Mouse (Mus musculus) bone marrow macrophage, adult 2 months (primary cell): ENCODE measurements at regions not wholly inside any gene's neighbourhood (a gene's known extent, or its start where the extent isn't known, plus 50 kb on each side); places are given as distances from the start of the nearest gene placed in this dataset.
A peak's percentile ranks its signal among the peaks of the same experiment; 100 is the strongest.

ENCODE experiments used
- H3K27ac ChIP-seq: 2 replicates; pipeline ENCODE4 v1.5.1; 2012; ENCODE audit warnings: low read depth, low read length; ENCODE audit not compliant: insufficient read depth
- H3K4me1 ChIP-seq: 2 replicates; pipeline ENCODE4 v1.6.1; 2012; ENCODE audit warnings: low read length; ENCODE audit not compliant: control insufficient read depth, insufficient read depth
- H3K4me3 ChIP-seq: 2 replicates; pipeline ENCODE4 v1.5.1; 2012; ENCODE audit warnings: mild to moderate bottlenecking, low read length, moderate library complexity; ENCODE audit not compliant: insufficient read depth
- CTCF ChIP-seq: IDR thresholded peaks from 2 replicates; pipeline ENCODE4 v1.5.1; 2012; ENCODE audit warnings: low read depth, mild to moderate bottlenecking, low read length, moderate library complexity
- POLR2A ChIP-seq: IDR thresholded peaks from 2 replicates; pipeline ENCODE4 v1.6.1; 2012; ENCODE audit warnings: mild to moderate bottlenecking, low read depth, low read length, borderline replicate concordance

DNA sequence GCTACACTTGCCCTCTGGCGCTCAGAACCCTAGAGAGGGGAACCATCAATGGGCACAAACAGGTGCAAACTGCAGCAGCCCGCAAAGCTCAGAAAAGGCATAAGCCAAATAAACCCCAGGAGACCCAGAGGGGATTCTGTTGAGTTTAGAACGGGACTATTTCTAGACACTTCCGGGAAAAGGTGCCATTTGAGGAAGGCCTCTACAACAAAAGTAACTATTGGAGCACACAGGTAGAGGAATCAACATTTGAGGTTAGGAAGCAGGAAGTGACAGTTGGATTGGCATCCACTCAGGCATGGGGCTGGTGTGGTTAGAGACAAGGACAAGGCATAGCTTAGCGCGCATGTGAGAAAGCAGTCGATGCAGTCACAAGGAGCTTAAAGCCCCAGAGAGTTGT lies 148.3 kb downstream of the Opa1 start:
- Histone ChIP-seq H3K4me1 (no peaks in the 10 kb centered on the region), H3K4me3 (no peak overlapping the region), H3K27ac (no peak overlapping the region)
- TF ChIP-seq POLR2A (no peak), CTCF (no peak)

- no peak overlapping the region for H3K27ac ChIP-seq
- peak; percentile 97 for TF ChIP-seq CTCF
- TF ChIP-seq POLR2A: no peak
- H3K4me3 ChIP-seq: no peak overlapping the region
- no peaks in the 10 kb centered on the region for H3K4me1 ChIP-seq
These were observed 149.8 kb downstream of the Opa1 start for GRCm38 (mm10) chr16:29728769-29729481.

GRCm38 (mm10) chr16:29730010-29730409 lies 150.9 kb downstream of the Opa1 start:
- Histone ChIP-seq H3K4me1 (no peaks in the 10 kb centered on the region), H3K27ac (no peak overlapping the region), H3K4me3 (no peak overlapping the region)
- TF ChIP-seq CTCF (no peak), POLR2A (no peak)

DNA sequence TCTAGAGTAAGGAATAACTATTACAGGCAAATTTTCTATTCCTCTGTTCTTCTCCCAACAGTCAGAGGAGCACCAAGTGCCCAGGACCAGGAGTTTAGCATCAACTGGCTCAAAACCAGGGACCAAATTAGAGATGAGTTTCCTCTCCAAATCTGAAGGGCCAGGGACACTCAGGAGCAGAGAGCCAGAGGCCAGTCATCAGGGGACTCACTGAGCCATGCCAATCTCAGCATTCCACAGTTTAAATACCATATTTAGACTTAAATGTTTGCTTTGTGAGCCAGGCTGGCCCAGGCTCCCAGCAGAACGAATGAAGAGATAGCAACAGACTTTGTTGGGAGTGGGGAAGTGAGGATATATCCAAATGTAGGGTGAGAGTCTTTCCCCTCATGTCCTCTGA lies 153.8 kb downstream of the Opa1 start:
- no peak for TF ChIP-seq CTCF
- TF ChIP-seq POLR2A: no peak
- no peak overlapping the region for H3K27ac ChIP-seq
- H3K4me1 ChIP-seq: peaks cover 5% of the 10 kb centered on the region
- no peak overlapping the region for H3K4me3 ChIP-seq

DNA sequence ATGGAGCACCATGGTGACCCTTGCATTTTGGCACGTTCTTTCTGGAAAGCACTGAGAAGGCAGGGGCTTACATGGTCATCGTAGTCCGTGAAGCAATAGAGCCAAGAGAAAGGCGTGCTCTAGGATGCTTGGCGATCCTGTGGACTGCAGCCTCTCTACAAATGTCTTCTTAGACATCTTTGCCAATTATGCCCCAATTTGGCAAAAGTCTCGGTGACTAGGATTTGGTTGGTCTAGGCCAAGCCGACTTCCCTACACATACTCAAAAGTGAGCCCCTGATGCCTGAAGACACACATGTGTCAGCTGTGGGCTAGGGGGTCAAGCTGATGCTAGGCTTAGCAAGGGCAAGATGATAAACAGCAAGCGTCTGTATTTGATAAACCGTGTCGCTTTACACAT lies 154.7 kb downstream of the Opa1 start:
- Histone ChIP-seq H3K4me1 (peaks cover 5% of the 10 kb centered on the region), H3K4me3 (no peak overlapping the region), H3K27ac (no peak overlapping the region)
- TF ChIP-seq POLR2A (no peak), CTCF (no peak)

DNA sequence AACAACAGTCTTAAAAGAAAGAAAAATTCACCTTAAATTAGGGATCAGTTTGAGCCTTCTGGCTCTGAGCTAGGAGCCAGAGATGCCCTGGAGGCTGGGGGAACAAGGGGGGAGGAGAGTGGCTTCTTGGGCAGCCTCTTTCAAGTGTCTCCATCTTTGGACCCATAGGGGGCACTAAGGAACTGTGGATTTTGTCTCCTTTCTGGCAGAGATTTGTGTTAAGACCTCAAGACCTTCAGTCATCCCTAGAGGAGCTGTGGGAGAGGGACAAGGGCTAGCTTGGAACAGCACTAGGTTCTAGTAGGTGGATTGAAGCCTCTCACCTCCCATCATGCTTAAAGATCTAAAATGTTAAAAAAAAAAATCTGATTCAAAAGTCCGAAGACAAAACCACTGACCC lies 155.2 kb downstream of the Opa1 start:
- TF ChIP-seq POLR2A (no peak), CTCF (peak; percentile 9; the same call in 1 of the 2 replicates)
- Histone ChIP-seq H3K4me1 (peaks cover 5% of the 10 kb centered on the region), H3K4me3 (no peak overlapping the region), H3K27ac (no peak overlapping the region)

DNA sequence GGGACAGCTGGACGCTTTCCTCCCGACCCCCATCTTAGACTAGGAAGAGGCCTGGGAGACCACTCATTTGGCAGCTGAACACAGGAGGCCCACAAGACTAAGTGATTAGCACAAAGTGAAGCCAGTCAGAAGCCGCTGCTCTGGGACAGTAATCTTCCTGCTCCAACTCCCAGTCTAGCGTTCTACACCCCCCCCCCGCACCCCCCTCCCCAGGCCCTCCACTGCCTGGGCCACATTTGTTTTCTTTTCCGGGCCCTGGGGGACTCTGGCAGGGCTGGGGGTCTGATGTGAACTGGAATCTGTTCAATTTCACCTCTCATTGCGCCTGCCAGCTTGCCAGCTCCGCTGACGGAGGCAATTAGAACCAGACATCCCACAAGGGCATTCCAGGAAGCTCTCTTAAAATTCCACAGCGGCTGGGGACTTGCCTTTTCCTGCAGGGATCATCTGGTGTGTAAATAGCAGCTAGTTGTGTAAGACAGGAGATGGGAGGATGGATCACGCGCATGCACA lies 155.7 kb downstream of the Opa1 start:
- Histone ChIP-seq H3K4me3 (no peak overlapping the region), H3K4me1 (peaks cover 5% of the 10 kb centered on the region), H3K27ac (no peak overlapping the region)
- TF ChIP-seq POLR2A (no peak), CTCF (no peak)

DNA sequence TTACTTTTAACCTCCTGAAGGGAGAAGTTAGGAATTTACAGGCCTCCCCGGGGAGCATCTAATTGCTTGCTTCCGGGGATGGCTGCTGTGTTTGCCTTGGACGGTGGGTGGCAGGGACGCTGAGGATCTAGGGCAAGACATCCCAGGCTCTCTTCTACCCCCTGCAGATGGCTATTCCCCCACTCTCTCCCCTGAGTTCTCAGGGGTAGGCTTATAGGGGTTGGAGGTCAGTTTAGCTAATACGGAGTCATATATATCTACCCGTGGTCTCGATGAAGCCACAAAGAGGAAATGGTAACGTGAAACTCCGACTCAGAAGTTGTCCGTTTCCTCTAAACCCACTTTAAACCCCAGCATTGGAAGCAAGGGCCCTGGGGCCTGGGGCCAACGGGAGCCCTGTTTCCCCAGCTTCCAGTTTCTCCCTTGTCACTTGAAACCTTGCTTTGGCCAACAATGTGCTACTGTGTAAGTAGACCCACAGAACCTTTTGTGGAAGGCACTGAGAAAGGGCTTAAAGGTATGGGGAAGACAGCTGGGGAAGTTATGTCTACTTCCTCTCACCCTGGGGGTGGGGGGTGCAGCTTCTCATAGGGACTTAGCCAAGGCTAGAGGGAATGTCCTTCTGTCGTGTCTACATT lies 156.4 kb downstream of the Opa1 start:
- H3K27ac ChIP-seq: no peak overlapping the region
- TF ChIP-seq CTCF (no peak), POLR2A (no peak)
- peaks cover 5% of the 10 kb centered on the region for H3K4me1 ChIP-seq
- H3K4me3 ChIP-seq: no peak overlapping the region

- H3K4me1 ChIP-seq: peaks cover 5% of the 10 kb centered on the region
- TF ChIP-seq CTCF (no peak; the same call in 1 of the 2 replicates), POLR2A (no peak)
- no peak overlapping the region for H3K27ac ChIP-seq
- no peak overlapping the region for H3K4me3 ChIP-seq
These were observed 157.1 kb downstream of the Opa1 start for GRCm38 (mm10) chr16:29736211-29736610.

DNA sequence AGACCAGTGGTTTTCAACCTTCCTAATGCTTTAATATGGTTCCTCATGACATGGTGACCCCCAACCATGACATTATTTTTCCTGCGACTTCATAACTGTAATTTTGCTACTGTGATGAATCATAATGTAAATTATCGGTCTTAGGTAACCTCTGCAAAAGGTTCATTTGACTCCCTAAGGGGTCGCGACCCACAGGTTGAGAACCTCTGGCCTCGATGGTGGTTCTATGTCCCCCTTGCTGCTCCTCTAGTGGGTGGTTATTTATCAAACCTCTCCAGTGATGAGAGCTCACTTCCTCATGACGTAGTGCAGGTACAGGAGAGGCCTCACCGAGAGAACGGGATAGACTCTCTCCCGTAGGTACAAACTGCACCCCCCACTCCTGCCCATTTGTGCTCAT lies 158.9 kb downstream of the Opa1 start:
- H3K27ac ChIP-seq: no peak overlapping the region
- H3K4me1 ChIP-seq: peaks cover 5% of the 10 kb centered on the region
- TF ChIP-seq POLR2A (no peak), CTCF (no peak)
- H3K4me3 ChIP-seq: no peak overlapping the region
